Mouse (Mus musculus): ENCODE results near the gene Pdgfd.

DNA sequence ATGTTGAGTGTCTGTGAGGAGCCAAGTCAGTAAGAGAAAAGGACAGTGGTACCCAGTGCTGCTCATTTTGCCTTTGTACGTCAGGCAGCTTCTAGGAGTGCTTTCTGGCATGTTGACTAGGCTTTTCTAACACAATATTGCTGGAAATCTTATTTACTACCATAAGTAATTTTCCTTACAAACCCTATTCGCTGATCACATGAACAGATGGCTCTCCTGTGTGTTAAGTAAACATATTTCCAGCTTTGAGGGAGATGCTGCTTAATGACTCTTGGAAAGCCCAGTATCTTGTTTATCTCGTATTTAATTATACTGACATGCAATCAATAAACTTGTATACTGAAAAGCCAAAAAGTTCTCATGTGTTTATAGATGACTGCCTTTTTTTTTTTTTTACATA is 133.7 kb downstream of the Pdgfd start:
- TF ChIP-seq POLR2A (IDR thresholded peaks at IDR 0.05; ENCODE audit: low read depth, low read length) (no peak), CTCF (conservative IDR thresholded peaks at IDR 0.05; ENCODE audit: insufficient read depth, insufficient read length, low read depth, low read length) (no peak)

All from kidney, adult 2 months (tissue).